Mouse (Mus musculus) heart, postnatal 0 days (tissue): Measurements from ENCODE around the gene Gm20441. TPM values are rescaled to one million over a fixed set of nuclear protein-coding genes. Genes with fewer than 3 reads are reported as not detected.

ENCODE experiments used
- ATAC-seq: fragments of 200-750 bp; cut with Nextera tagmentation; 2 replicates; pipeline ENCODE4 v1.8.0; 2017; ENCODE audit warnings: low read depth, moderate number of reproducible peaks, moderate library complexity; ENCODE audit not compliant: insufficient read depth
- DNase-seq: peaks from one replicate; pipeline ENCODE4 v3.0.0-alpha.2; 2016; ENCODE audit warnings: low spot score
- H3K27ac ChIP-seq: fragments of 300-500 bp; sonication (generic); 2 replicates; pipeline ENCODE4 v1.5.1; 2014; ENCODE audit warnings: low read depth, mild to moderate bottlenecking
- H3K27me3 ChIP-seq: fragments of 300-500 bp; sonication (generic); 2 replicates; pipeline ENCODE4 v1.6.1; 2014; ENCODE audit warnings: low read length, mixed read lengths; ENCODE audit not compliant: control insufficient read depth, insufficient read depth
- H3K36me3 ChIP-seq: fragments of 300-500 bp; sonication (generic); replicated peaks from 2 replicates; pipeline ENCODE4 v1.6.1; 2014; ENCODE audit warnings: low read length, mixed read lengths; ENCODE audit not compliant: control insufficient read depth, insufficient read depth
- H3K4me1 ChIP-seq: fragments of 300-500 bp; sonication (generic); 2 replicates; pipeline ENCODE4 v1.6.1; 2014; ENCODE audit warnings: antibody characterized with exemption; ENCODE audit not compliant: control insufficient read depth, insufficient read depth
- H3K4me2 ChIP-seq: fragments of 300-500 bp; sonication (generic); 2 replicates; pipeline ENCODE4 v1.6.1; 2014; ENCODE audit warnings: low read depth, mild to moderate bottlenecking, low read length, moderate library complexity
- H3K4me3 ChIP-seq: fragments of 300-500 bp; sonication (generic); 2 replicates; pipeline ENCODE4 v1.5.1; 2014; ENCODE audit warnings: low read depth, low read length
- H3K9ac ChIP-seq: fragments of 300-500 bp; sonication (generic); replicated peaks from 2 replicates; pipeline ENCODE4 v1.6.1; 2014; ENCODE audit warnings: low read depth, low read length, mixed read lengths
- H3K9me3 ChIP-seq: fragments of 300-500 bp; sonication (generic); replicated peaks from 2 replicates; pipeline ENCODE4 v1.6.1; 2016; ENCODE audit warnings: low read length; ENCODE audit not compliant: control insufficient read depth
- CTCF ChIP-seq: IDR thresholded peaks from 2 replicates; pipeline ENCODE4 v1.5.1; 2016; ENCODE audit warnings: antibody characterized with exemption, control low read depth, low read depth
- EP300 ChIP-seq: IDR thresholded peaks from 2 replicates; pipeline ENCODE4 v1.6.1; 2016; ENCODE audit warnings: antibody characterized with exemption, low read depth
- WGBS: fragments of 180-500 bp; shearing (Covaris S2); extraction: QIAGEN DNeasy Blood & Tissue Kit; methylation state at CpG from one replicate; pipeline ENCODE4 v1.1.7; 2014; 5-methylcytosine and 5-hydroxymethylcytosine counted together
- polyA plus RNA-seq: library from polyadenylated mRNA; unstranded; fragments of >200 nt; fragmentation: Nextera tagmentation; extraction: Ambion mirVana; gene quantifications from 2 replicates; pipeline ENCODE4 v1.2.1, GENCODE M21; 2015
- total RNA-seq: library from RNA; depleted of rRNA; stranded (reverse); fragments of >200 nt; gene quantifications from 2 replicates; pipeline ENCODE4 v1.2.3, GENCODE M21; 2014; ENCODE audit warnings: low replicate concordance

Gm20441 gene
- total and polyA plus RNA-seq, 2 experiments from 2014 or later = not detected

DNA sequence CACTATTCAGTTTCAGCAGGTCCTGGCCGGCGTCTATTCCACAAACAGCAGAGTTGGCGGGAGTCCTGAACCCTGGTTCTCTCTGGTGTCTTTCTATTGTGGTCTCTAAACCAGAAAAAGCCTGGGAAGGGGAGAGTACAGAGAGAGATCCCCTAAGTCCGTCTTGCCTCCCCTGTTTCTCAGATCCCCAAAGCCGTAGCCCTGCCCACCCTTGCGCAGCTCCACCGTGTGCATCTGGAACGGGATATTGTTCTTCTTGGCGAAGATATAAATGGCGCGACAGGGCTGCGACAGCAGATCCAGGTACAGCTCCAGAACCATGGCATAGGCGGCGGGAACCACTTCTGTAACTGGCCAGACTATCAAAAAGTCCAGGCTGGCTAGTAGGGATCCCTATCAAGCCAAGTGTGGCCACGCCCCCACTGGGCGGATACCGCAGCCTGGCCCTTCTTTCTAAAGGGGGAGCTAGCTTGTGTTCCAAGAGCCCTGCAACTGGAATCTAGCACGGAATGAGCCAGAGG is 17.5 kb upstream of the Gm20441 start, which contains the start of gene Gstt1:
TSS of gene Gstt1 (minus strand) at position 409 of the 521 bp plus-strand sequence.
- H3K27ac ChIP-seq = no peak within 1 kb of the TSS
- no peaks in the 10 kb centered on the region for H3K36me3 ChIP-seq
- H3K9ac ChIP-seq = peak within 1 kb of the TSS; percentile 50
- 1% methylated on average over 18 of the region's 18 CpGs for WGBS
- H3K9me3 ChIP-seq = no peaks in the 10 kb centered on the region
- 0 out of 2 replicates have a peak, but pooled peaks have one; percentile 20 for ATAC-seq
- H3K4me3 ChIP-seq = peak within 1 kb of the TSS; percentile 58
- DNase-seq = no peak
- H3K4me1 ChIP-seq = peaks cover 7% of the 10 kb centered on the region
- H3K27me3 ChIP-seq = no peaks in the 10 kb centered on the region
- no peak for TF ChIP-seq CTCF
- TF ChIP-seq EP300 = no peak
- H3K4me2 ChIP-seq = peak within 1 kb of the TSS; percentile 92

DNA sequence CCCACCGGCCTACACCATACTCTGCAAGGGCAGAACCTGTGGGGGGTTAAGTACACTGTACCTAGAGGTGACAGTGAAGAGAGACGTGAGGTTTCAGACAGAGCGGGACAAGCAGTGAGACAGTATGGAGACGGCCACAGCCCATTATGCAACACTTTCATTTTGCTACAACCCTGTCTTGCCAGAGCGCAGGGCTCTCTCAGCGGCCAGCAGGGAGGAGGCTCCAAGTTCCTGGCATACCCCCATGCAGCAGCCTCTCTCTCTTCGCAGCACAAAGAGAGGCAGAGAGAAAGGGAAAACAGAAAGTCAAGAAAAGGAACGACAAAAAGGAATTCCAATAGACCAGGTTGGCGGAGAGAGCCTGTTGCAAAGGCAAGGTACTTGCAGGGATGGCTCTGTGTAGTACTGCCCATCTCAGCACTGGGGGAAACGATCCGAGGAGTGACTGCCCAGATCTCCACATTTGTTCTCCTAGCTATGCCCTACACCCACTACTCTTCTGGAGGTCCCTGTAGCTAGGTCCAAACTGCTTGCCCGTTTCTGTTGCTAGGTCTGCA is 16.9 kb upstream of the Gm20441 start:
- Histone ChIP-seq H3K27me3 (no peaks in the 10 kb centered on the region), H3K36me3 (no peaks in the 10 kb centered on the region), H3K9ac (peak overlapping the region; percentile 50), H3K27ac (no peak overlapping the region), H3K4me3 (peak overlapping the region; percentile 58), H3K9me3 (no peaks in the 10 kb centered on the region), H3K4me1 (peaks cover 7% of the 10 kb centered on the region), H3K4me2 (peak overlapping the region; percentile 92)
- DNase-seq (peak; percentile 26), ATAC-seq (peak; percentile 66)
- 1% methylated on average over 11 of the region's 12 CpGs for WGBS
- TF ChIP-seq CTCF (no peak), EP300 (no peak)

DNA sequence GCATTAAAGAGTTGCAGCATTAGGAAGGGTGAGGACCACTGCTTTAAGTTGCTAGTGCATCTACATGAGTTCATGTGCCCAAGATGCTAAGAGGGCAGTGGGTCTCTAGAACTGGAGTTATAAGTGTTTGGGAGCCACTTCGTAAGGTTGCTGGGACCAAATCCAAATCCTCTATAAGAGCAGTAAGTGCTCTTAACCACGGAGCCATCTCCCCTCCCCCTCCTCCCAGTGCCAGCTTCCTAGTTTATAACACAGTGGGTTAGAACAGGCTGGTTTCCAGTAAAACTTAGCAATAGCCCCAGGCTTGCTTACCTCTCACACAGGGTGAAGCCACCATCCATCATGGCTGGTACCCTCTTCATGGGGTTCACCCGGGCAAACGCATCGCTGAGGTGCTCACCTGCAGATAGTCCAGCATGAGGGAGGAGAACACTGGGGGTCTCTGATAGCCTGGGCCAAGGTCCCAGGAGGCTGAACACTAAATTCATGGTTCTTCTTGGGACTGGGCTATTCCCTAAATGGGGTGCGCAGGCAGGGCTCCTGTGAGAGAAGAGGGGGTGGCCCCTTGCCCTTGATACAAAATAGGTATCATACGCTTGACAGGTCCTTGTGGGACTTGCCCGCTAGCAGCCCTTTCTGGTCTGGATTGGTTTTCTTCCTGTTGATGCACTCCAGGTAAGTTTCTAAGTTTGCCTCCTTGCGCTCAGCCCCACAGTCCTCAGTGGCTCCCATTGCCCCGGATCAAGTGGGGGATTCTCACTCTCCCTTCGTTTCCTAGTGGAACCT is 16.2 kb upstream of the Gm20441 start:
- no peaks in the 10 kb centered on the region for H3K9me3 ChIP-seq
- H3K27ac ChIP-seq = no peak overlapping the region
- H3K4me2 ChIP-seq = peak overlapping the region; percentile 92
- H3K4me3 ChIP-seq = peak overlapping the region; percentile 58
- DNase-seq (no peak), ATAC-seq (no peak)
- H3K36me3 ChIP-seq = no peaks in the 10 kb centered on the region
- peak overlapping the region; percentile 50; the same call in 1 of the 2 replicates for H3K9ac ChIP-seq
- 31% methylated on average over 11 of the region's 11 CpGs for WGBS
- TF ChIP-seq CTCF (no peak), EP300 (no peak)
- H3K27me3 ChIP-seq = no peaks in the 10 kb centered on the region
- peaks cover 7% of the 10 kb centered on the region for H3K4me1 ChIP-seq

DNA sequence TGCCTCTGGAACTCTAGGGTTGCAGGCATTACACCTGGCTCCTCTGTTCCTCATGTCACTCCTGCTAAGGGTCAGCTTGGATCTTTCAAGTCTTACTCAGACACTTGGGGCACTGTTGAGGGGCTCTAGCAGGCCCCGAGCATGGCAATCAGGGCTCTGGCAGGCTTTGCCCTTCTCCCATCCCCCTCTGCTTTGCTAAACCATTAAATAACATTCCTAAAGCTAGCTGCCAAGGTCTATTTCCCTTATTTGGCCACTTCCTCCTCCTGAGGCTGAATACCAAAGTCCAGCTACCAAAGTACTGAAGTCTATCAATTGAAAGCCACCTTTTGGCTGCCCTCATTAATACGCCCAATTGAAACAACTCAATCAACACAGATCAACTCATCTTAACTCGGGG is 14.1 kb upstream of the Gm20441 start:
- no peak overlapping the region for H3K4me2 ChIP-seq
- WGBS = 34% methylated on average over 3 of the region's 3 CpGs
- no peaks in the 10 kb centered on the region for H3K27me3 ChIP-seq
- H3K4me3 ChIP-seq = no peak overlapping the region
- ATAC-seq (no peak), DNase-seq (peak; percentile 33)
- H3K9ac ChIP-seq = no peak overlapping the region
- H3K36me3 ChIP-seq = no peaks in the 10 kb centered on the region
- no peak for TF ChIP-seq CTCF
- no peak for TF ChIP-seq EP300
- no peak overlapping the region for H3K27ac ChIP-seq
- H3K9me3 ChIP-seq = no peaks in the 10 kb centered on the region
- H3K4me1 ChIP-seq = peaks cover 7% of the 10 kb centered on the region

GRCm38 (mm10) chr10:75790773-75791172 is 10.0 kb upstream of the Gm20441 start:
- Histone ChIP-seq H3K9me3 (no peaks in the 10 kb centered on the region), H3K27me3 (no peaks in the 10 kb centered on the region), H3K27ac (no peak overlapping the region), H3K9ac (no peak overlapping the region), H3K4me3 (no peak overlapping the region), H3K4me2 (no peak overlapping the region), H3K4me1 (no peaks in the 10 kb centered on the region), H3K36me3 (no peaks in the 10 kb centered on the region)
- no peak for TF ChIP-seq EP300
- peak; percentile 42 for TF ChIP-seq CTCF
- 23% methylated on average over 7 of the region's 7 CpGs for WGBS
- ATAC-seq = no peak
- DNase-seq = no peak
